Mouse (Mus musculus) intestine, embryonic 16.5 days (tissue): ENCODE results near the gene Smyd4. TPM values are rescaled to one million over a fixed set of nuclear protein-coding genes. Genes with fewer than 3 reads are reported as not detected.

ENCODE experiments used
- ATAC-seq: fragments of 200-750 bp; cut with Nextera tagmentation; 2 replicates; pipeline ENCODE4 v1.8.0; 2017; ENCODE audit warnings: moderate TSS enrichment, moderate library complexity
- H3K27ac ChIP-seq: fragments of 300-500 bp; sonication (generic); 2 replicates; pipeline ENCODE4 v1.5.1; 2014; ENCODE audit warnings: mild to moderate bottlenecking, low read length
- H3K27me3 ChIP-seq: fragments of 300-500 bp; sonication (generic); replicated peaks from 2 replicates; pipeline ENCODE4 v1.6.1; 2014; ENCODE audit warnings: low read length, control low read depth, mixed read lengths; ENCODE audit not compliant: control insufficient read depth, insufficient read depth
- H3K36me3 ChIP-seq: fragments of 300-500 bp; sonication (generic); 2 replicates; pipeline ENCODE4 v1.6.1; 2014; ENCODE audit warnings: low read length, control low read depth; ENCODE audit not compliant: control insufficient read depth, insufficient read depth
- H3K4me1 ChIP-seq: fragments of 300-500 bp; sonication (generic); 2 replicates; pipeline ENCODE4 v1.6.1; 2014; ENCODE audit warnings: low read length, control low read depth, mixed read lengths; ENCODE audit not compliant: control insufficient read depth, insufficient read depth
- H3K4me2 ChIP-seq: fragments of 300-500 bp; sonication (generic); 2 replicates; pipeline ENCODE4 v1.6.1; 2014; ENCODE audit warnings: low read depth, low read length, control low read depth
- H3K4me3 ChIP-seq: fragments of 300-500 bp; sonication (generic); 2 replicates; pipeline ENCODE4 v1.5.1; 2014; ENCODE audit warnings: mild to moderate bottlenecking, low read length
- H3K9ac ChIP-seq: fragments of 300-500 bp; sonication (generic); 2 replicates; pipeline ENCODE4 v1.6.1; 2014; ENCODE audit warnings: low read depth, low read length
- H3K9me3 ChIP-seq: fragments of 300-500 bp; sonication (generic); 2 replicates; pipeline ENCODE4 v1.6.1; 2016; ENCODE audit warnings: low read length, control low read depth; ENCODE audit not compliant: control insufficient read depth
- WGBS: fragments of 180-500 bp; shearing (Covaris S2); extraction: QIAGEN DNeasy Blood & Tissue Kit; methylation state at CpG from one replicate; pipeline ENCODE4 v1.1.7; 2014; 5-methylcytosine and 5-hydroxymethylcytosine counted together
- polyA plus RNA-seq: library from polyadenylated mRNA; unstranded; fragments of >200 nt; fragmentation: Nextera tagmentation; extraction: Ambion mirVana; gene quantifications from 2 replicates; pipeline ENCODE4 v1.2.1, GENCODE M21; 2015

Gene Smyd4
- polyA plus RNA-seq, 1 experiment from 2014 or later: 8.2 TPM

- Histone ChIP-seq H3K36me3 (peaks cover 4% of the 10 kb centered on the region; the same call in 1 of the 2 replicates), H3K27ac (no peak overlapping the region), H3K4me1 (peaks cover 7% of the 10 kb centered on the region), H3K27me3 (no peaks in the 10 kb centered on the region), H3K9ac (no peak overlapping the region), H3K4me3 (no peak overlapping the region), H3K9me3 (no peaks in the 10 kb centered on the region), H3K4me2 (no peak overlapping the region)
- ATAC-seq: no peak
- 46% methylated on average over 14 of the region's 14 CpGs for WGBS
Measured at GRCm38 (mm10) chr11:75318351-75319221, 29.6 kb upstream of the Smyd4 start.

GRCm38 (mm10) chr11:75319246-75319645, 29.0 kb upstream of the Smyd4 start:
- no peak overlapping the region for H3K4me3 ChIP-seq
- WGBS: 48% methylated on average over 5 of the region's 5 CpGs
- H3K9ac ChIP-seq: no peak overlapping the region
- H3K27me3 ChIP-seq: no peaks in the 10 kb centered on the region
- H3K9me3 ChIP-seq: no peaks in the 10 kb centered on the region
- ATAC-seq: no peak
- H3K27ac ChIP-seq: no peak overlapping the region
- no peak overlapping the region for H3K4me2 ChIP-seq
- H3K4me1 ChIP-seq: peaks cover 7% of the 10 kb centered on the region
- peaks cover 4% of the 10 kb centered on the region; the same call in 1 of the 2 replicates for H3K36me3 ChIP-seq

- no peak overlapping the region for H3K4me3 ChIP-seq
- H3K4me1 ChIP-seq: peaks cover 16% of the 10 kb centered on the region
- 64% methylated on average over 8 of the region's 8 CpGs for WGBS
- no peaks in the 10 kb centered on the region for H3K9me3 ChIP-seq
- H3K36me3 ChIP-seq: no peaks in the 10 kb centered on the region
- H3K27me3 ChIP-seq: no peaks in the 10 kb centered on the region
- H3K4me2 ChIP-seq: no peak overlapping the region
- no peak for ATAC-seq
- no peak overlapping the region for H3K27ac ChIP-seq
- H3K9ac ChIP-seq: no peak overlapping the region
Measured at GRCm38 (mm10) chr11:75323326-75323737, 24.9 kb upstream of the Smyd4 start.

- H3K4me2 ChIP-seq: no peak overlapping the region
- WGBS: 87% methylated on average over 2 of the region's 2 CpGs
Measured at GRCm38 (mm10) chr11:75324433-75324832, 23.8 kb upstream of the Smyd4 start.

GRCm38 (mm10) chr11:75325116-75325968, 22.9 kb upstream of the Smyd4 start:
- no peaks in the 10 kb centered on the region for H3K9me3 ChIP-seq
- H3K36me3 ChIP-seq: no peaks in the 10 kb centered on the region
- H3K4me1 ChIP-seq: peaks cover 13% of the 10 kb centered on the region
- 36% methylated on average over 16 of the region's 16 CpGs for WGBS
- H3K27me3 ChIP-seq: no peaks in the 10 kb centered on the region
- H3K4me3 ChIP-seq: no peak overlapping the region
- H3K9ac ChIP-seq: no peak overlapping the region
- ATAC-seq: peak; percentile 52; the same call in 1 of the 2 replicates
- H3K27ac ChIP-seq: peak overlapping the region; percentile 17; the same call in 1 of the 2 replicates
- H3K4me2 ChIP-seq: no peak overlapping the region

More at GRCm38 (mm10) chr11:75324433-75324832, 23.8 kb upstream of the Smyd4 start:
- Histone ChIP-seq H3K9ac (no peak overlapping the region), H3K27me3 (no peaks in the 10 kb centered on the region), H3K36me3 (no peaks in the 10 kb centered on the region), H3K27ac (no peak overlapping the region), H3K9me3 (no peaks in the 10 kb centered on the region), H3K4me3 (no peak overlapping the region), H3K4me1 (peaks cover 13% of the 10 kb centered on the region)
- no peak for ATAC-seq

GRCm38 (mm10) chr11:75325969-75326311, 22.3 kb upstream of the Smyd4 start:
- Histone ChIP-seq H3K4me1 (peaks cover 13% of the 10 kb centered on the region), H3K27ac (peak overlapping the region; percentile 17; the same call in 1 of the 2 replicates), H3K4me3 (no peak overlapping the region), H3K9ac (no peak overlapping the region), H3K27me3 (no peaks in the 10 kb centered on the region), H3K36me3 (no peaks in the 10 kb centered on the region), H3K4me2 (no peak overlapping the region), H3K9me3 (no peaks in the 10 kb centered on the region)
- ATAC-seq: peak; percentile 56
- 32% methylated on average over 7 of the region's 7 CpGs for WGBS

GRCm38 (mm10) chr11:75336676-75337075, 11.6 kb upstream of the Smyd4 start:
- Histone ChIP-seq H3K27me3 (no peaks in the 10 kb centered on the region), H3K4me1 (no peaks in the 10 kb centered on the region), H3K9me3 (no peaks in the 10 kb centered on the region), H3K27ac (no peak overlapping the region), H3K9ac (no peak overlapping the region), H3K36me3 (0 out of 2 replicates have a peak, but pooled peaks cover 3% of the 10 kb centered on the region), H3K4me2 (no peak overlapping the region), H3K4me3 (no peak overlapping the region)
- no peak for ATAC-seq
- 82% methylated on average over 8 of the region's 8 CpGs for WGBS

- Histone ChIP-seq H3K9me3 (no peaks in the 10 kb centered on the region), H3K4me3 (no peak overlapping the region), H3K36me3 (0 out of 2 replicates have a peak, but pooled peaks cover 3% of the 10 kb centered on the region), H3K4me1 (no peaks in the 10 kb centered on the region), H3K4me2 (no peak overlapping the region), H3K27me3 (no peaks in the 10 kb centered on the region), H3K27ac (no peak overlapping the region), H3K9ac (no peak overlapping the region)
- 90% methylated on average over 7 of the region's 7 CpGs for WGBS
- no peak for ATAC-seq
Measured at GRCm38 (mm10) chr11:75337246-75337645, 11.0 kb upstream of the Smyd4 start.

GRCm38 (mm10) chr11:75340076-75340475, 8.2 kb upstream of the Smyd4 start:
- no peak overlapping the region for H3K27ac ChIP-seq
- no peak for ATAC-seq
- no peaks in the 10 kb centered on the region for H3K9me3 ChIP-seq
- no peak overlapping the region for H3K4me3 ChIP-seq
- H3K27me3 ChIP-seq: no peaks in the 10 kb centered on the region
- H3K4me1 ChIP-seq: peaks cover 3% of the 10 kb centered on the region
- WGBS: 93% methylated on average over 14 of the region's 14 CpGs
- no peak overlapping the region for H3K4me2 ChIP-seq
- H3K36me3 ChIP-seq: 0 out of 2 replicates have a peak, but pooled peaks cover 3% of the 10 kb centered on the region
- no peak overlapping the region for H3K9ac ChIP-seq
